Mouse (Mus musculus) gastrocnemius, adult 2 months (tissue): ENCODE data around the gene Cxcr2. TPM values are rescaled to one million over a fixed set of nuclear protein-coding genes. Genes with fewer than 3 reads are reported as not detected.

Experiments used
- DNase-seq: peaks from one replicate; pipeline ENCODE4 v3.0.0; 2022
- H3K27ac ChIP-seq: fragments of 200-600 bp; 2 replicates; pipeline ENCODE4 v1.8.1; 2022; ENCODE audit warnings: mild to moderate bottlenecking
- H3K4me3 ChIP-seq: fragments of 200-600 bp; 2 replicates; pipeline ENCODE4 v1.8.1; 2022; ENCODE audit warnings: mild to moderate bottlenecking, moderate library complexity
- CTCF ChIP-seq: fragments of 200-600 bp; IDR thresholded peaks from 2 replicates; pipeline ENCODE4 v1.8.1; 2022; ENCODE audit warnings: antibody characterized with exemption, mild to moderate bottlenecking, moderate library complexity
- intact Hi-C: fragments of 180-260 bp; cut with DNase I; formaldehyde crosslinking; loops from one replicate; pipeline ENCODE4 v1.15.1; 2025
- total RNA-seq, 2 experiments: library from RNA; stranded (reverse); gene quantifications; 2 replicates each; pipeline ENCODE4 v1.2.3; 2021

Cxcr2 gene
- total RNA-seq, 2 experiments from 2014 or later: 0.10 TPM; not detected in 1

DNA sequence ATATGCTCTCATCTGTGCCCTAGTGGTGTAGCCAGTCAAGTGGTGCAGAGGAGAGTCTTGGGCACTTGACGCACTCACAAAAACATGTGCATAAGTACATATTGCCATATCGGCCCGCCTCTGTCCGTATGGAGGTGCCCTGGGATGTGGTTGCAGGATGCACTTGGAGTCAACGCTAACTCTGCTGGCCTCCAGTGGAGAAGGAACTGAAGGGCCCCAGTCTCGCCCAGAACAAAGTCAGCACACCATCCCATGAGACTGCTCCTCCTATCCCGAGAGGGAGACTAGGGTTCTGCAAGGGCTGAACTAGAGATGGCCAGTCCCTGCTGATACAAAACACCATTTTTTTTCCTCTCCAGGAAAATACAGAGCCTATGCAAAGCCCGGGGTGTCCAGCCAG lies 30.6 kb upstream of the Cxcr2 start:
- Histone ChIP-seq H3K4me3 (no peak overlapping the region), H3K27ac (no peak overlapping the region)
- no peak for DNase-seq
- TF ChIP-seq CTCF: no peak
- intact Hi-C loops: no loop called here

DNA sequence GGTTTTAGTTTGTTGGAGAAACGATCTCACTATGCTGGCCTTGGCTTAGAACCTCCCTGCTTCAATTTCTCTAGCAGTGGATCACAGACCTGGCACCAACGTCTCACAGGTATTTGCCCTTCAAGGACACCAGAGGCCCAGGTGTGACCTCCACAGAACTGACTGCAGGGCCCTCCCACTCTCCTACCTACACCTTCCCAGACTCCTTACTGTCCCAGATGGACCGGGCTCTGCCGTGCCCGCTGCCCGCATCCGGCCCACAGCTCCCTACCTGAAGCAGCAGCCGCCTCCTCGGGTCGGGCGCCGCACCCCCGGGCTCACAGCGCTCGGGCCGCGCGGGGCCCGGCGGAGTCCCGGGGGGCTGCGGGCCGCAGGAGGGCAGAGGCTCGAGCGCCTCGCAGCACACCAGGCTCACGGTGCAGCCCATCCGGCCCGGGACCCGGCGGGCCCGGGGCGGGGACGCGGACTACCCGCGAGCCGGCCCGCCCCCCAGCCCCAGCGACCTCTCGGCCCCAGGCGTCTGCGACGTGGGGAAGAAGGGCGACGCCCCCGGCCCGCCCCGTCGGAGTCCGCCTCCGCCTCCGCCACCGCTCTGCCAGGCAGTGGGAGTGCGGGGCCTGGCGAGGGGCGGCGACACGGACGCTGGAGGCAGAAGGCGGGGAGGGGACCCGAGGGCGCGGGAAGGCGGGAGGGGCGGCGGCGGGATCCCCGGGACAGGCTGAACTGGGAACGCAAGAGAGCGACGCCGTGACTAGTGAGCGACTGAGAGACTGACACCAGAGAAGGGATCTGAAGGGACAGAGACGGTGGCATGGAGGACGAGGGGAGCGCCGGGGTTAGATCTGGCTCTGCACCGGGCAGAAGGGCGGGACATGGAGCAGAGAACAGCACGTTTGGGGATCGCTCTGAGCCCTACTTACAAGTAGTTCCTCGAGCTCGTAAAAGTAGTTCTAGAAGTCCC lies 29.5 kb upstream of the Cxcr2 start, which contains the start of gene Tns1:
Gene Tns1 (minus strand): TSS at position 429 of the 961 bp plus-strand sequence.
- peak; percentile 64 for DNase-seq
- H3K27ac ChIP-seq: peak within 1 kb of the TSS; percentile 20; the same call in 1 of the 2 replicates
- H3K4me3 ChIP-seq: peak within 1 kb of the TSS; percentile 70
- TF ChIP-seq CTCF: no peak
- intact Hi-C loops: loop anchor here (2.0 kb wide), 2 partner anchors 40 to 128 kb away; no protein-coding TSS in a partner anchor

DNA sequence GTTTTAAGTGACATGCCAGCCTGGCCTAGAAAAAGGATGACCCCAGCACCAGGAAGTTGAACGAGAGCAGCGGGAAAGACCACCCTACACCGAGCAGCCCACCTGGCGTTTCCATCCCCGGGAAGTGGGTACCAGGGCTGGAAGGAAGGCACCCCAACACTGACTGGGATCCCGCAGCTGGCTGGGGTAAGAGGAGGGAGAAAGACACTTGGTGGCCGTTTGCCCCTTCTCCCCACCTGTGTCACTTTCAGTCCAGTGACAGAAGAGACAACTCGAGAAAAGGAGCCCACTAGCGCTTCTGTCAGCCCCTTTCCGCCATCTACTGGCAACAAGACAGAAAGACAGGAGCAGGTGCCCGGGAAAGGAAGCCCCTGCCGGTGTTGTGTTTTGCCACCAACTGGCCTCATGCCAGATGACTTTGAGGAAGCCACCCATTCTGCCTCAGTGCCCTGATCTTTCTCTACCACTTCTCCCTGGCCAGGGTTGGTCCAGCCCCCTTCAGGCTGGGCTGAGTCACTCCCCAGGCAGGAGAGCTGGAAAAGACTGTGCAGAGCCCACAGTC lies 28.7 kb upstream of the Cxcr2 start, which contains the start of gene Rufy4:
Gene Rufy4 (plus strand): TSS at position 551 of the 562 bp plus-strand sequence.
- TF ChIP-seq CTCF: peak; percentile 81
- intact Hi-C loops: loop anchor here (1.0 to 2.0 kb wide), 3 partner anchors 40 to 224 kb away; no protein-coding TSS in a partner anchor
- H3K27ac ChIP-seq: no peak within 1 kb of the TSS
- peak within 1 kb of the TSS; percentile 70 for H3K4me3 ChIP-seq
- peak; percentile 71 for DNase-seq

DNA sequence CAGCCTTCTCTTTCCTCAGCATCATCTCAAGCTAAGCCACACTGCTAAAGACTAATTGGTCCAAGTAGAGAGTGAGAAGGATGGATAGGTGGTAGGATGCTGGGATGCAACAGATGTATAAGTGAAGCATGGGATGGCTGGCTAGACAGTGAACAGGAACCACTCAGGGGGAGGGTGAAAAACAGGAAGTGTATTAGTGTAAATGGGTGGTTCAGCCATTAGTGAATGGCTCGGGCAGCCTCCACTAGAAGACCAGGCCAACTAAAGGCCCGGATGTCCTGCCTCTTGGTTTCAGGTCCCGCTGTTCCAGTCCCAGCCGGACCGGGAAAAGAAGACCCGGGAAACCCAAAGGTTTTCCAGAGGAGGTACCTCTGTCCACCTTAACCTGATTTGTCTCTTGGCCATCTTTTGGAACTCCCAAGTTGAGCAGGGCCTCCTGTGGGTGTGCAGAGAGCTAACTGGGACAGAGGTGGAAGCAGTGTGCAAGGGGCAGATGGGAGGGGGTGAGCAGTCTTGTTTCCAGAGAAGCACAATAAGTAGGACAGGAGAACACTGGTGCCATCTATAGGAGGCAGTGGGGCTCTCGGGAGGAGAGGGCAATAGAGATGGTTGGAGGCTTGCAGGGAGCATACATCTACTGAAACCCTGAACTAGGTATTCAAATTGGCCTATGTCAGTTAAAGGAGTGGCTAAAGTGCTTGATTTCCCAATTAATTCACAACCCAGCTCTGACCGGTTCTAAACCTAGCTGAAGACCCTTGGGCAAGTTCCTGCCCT lies 22.7 kb upstream of the Cxcr2 start:
- Histone ChIP-seq H3K4me3 (no peak overlapping the region), H3K27ac (no peak overlapping the region)
- intact Hi-C loops: no loop called here
- no peak for DNase-seq
- TF ChIP-seq CTCF: no peak

DNA sequence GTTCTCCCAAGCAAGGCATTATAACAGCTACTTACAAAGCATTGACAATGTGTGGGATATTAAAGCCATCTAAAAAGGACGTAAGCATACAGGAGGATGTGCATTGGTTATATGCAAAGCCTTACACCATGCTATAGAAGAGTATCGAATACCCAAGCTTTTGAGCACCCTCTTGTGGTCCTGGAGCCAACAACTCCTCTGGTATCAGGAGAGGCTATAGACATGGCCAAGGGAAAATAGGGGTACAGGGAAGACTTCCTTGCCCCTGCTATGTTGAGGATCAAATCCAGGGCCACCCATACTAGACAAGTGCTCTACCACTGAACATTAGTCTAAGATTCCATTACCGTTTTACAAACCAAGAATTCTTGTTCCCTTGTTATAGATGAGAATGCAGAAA lies 21.8 kb upstream of the Cxcr2 start:
- no peak for TF ChIP-seq CTCF

DNA sequence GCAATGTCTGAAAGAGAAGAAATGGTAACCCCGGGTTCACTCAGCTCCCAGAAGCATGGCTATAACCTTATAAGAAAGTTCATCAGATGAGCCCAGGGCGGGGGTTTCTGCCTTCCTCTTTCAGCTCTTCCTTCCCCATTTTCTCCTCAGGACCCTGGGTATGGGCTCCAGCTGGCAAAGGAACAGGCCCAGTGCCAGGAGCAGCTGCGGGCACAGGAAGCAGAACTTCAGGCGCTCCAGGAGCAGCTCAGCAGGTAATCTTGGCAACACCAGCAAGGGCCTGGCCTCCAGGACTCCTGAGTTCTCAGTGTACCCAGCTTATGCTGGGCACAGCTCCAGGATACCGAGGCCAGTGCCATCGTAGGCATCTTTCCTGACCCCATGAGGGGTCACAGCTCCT lies 19.8 kb upstream of the Cxcr2 start:
- peak; percentile 60 for DNase-seq
- intact Hi-C loops: no loop called here

More for the DNA sequence above, 21.8 kb upstream of the Cxcr2 start:
- intact Hi-C loops: no loop called here
- no peak overlapping the region for H3K4me3 ChIP-seq
- H3K27ac ChIP-seq: no peak overlapping the region
- DNase-seq: no peak

DNA sequence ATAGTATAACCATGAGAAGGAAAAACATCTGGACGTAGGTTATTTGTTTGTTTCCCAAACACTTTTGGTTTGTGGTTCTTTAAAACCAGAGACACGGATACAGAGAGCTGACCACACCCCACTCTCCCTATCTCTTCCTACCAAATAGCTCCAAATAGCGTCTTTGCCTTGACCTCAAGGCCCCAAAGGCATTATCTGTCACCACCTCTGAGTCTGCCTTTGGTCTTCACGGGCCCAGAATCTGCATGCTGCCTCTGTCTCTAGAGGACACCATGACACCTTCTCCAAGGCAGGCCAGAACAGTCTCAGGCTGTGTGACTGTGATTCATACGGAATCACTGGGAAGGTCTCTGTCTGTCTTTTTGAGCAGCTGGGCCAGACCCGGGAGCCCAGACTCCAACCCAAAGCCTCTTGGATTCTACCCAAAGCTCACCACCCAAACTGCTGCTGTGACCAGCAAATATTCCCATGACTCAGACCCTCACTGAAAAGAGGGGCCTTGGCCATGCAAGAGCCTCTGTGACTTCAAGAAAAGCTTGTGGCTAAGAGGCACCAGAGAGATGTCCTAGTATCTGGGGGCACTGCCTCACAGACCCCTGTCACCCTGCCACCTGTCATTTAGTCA lies 18.4 kb upstream of the Cxcr2 start:
- no peak overlapping the region for H3K4me3 ChIP-seq
- no peak for DNase-seq
- no peak overlapping the region for H3K27ac ChIP-seq
- TF ChIP-seq CTCF: no peak
- intact Hi-C loops: no loop called here

More for the DNA sequence above, 19.8 kb upstream of the Cxcr2 start:
- Histone ChIP-seq H3K4me3 (no peak overlapping the region), H3K27ac (no peak overlapping the region)
- TF ChIP-seq CTCF: no peak

DNA sequence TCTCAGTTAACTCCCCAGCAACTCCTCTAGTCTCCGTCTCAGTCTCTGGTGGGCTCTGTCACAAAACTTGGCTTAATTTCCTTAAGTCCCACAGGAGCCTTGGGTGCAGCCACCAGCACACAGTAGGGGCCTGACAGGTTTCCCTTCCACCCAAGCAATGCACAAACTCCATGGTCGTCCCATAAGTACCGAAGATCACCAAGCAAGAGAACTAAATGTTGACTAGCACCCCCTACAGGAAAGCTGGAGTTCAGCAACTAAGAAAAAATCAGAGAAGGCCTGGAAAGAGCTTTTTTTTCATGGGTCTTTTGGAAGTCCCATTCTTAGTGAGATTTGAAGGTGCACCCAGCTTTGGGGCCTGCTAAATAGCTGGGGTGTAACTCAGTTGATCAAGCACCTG lies 14.4 kb upstream of the Cxcr2 start:
- peak; percentile 59 for TF ChIP-seq CTCF
- H3K4me3 ChIP-seq: no peak overlapping the region
- no peak for DNase-seq
- intact Hi-C loops: no loop called here
- no peak overlapping the region for H3K27ac ChIP-seq

DNA sequence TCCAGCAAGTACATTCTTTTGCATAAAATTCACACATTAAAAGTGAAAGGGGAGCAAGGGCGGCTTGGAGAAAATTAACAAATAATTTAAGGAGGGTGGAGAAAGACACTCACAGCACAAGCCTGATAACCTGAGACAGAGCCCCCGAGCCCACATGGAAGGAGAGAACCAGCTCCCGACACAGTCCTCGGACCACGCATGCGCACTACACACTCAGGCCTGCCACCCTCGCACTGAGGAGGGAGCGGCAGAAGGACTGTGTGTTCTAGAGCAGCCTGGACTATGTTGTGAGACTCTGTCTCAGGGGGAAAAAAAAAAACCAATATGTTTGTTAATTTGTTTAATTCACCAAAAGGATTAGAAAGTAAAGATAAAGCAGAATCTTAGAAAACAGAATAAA lies 12.0 kb upstream of the Cxcr2 start:
- H3K27ac ChIP-seq: no peak overlapping the region
- H3K4me3 ChIP-seq: no peak overlapping the region
- TF ChIP-seq CTCF: no peak
- intact Hi-C loops: no loop called here
- no peak for DNase-seq

DNA sequence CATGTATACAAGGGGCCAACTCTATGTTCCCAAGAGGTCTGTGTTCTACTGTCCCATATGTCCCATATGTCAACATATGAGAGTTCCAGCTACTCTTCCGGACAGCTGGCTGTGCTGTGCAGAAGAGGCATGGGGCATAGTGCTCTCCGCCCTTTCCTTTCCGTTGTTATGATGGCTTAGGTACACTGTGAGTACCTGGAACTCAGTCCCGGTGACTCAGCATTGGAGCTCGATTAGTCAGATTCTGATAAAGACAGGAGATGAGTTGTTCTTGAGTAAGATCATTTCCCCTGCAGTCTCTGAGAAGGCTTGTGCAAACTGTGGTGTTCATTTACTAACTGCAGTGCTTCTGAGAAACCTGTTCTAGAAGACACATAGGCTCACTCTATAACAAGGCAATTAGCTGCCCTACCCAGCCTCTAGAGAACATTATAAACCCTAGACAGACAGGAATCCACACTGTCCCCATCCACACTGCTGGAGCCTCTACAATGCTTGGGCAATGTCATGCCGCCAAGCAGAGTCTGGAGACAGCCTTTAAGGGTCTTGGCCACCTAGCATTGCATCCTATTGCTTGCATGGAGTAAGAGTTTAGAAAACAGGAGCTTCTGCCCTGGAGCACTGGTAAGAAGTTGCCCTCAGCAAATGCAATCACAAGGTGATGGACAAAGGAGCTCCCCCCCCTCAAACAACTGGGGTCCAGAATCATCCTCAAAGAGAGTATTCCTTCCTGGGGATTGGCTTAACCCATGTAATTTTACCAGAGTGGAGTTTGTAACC lies 4.5 kb upstream of the Cxcr2 start:
- Histone ChIP-seq H3K27ac (no peak overlapping the region), H3K4me3 (no peak overlapping the region)
- TF ChIP-seq CTCF: no peak
- DNase-seq: no peak
- intact Hi-C loops: no loop called here

DNA sequence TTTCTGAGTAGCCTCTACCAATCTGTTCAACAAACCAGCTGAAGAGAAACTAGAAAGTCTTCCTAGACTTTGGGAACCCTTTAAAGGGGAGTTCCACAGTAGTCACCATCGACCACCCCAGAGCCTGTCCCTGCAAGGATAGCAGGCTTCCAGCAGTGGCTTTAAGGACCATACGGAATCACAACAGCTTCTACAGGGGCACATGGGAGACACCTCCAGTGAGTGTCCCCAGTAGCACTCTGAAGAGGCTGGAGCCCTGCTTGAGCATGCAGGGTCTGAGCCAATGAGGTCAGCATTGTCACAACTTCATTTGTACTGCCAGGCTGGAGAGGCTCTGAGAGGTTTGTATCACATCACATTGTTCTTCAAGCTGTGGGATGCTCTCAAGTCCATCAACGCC lies 3.7 kb upstream of the Cxcr2 start:
- no peak overlapping the region for H3K4me3 ChIP-seq
- intact Hi-C loops: no loop called here
- H3K27ac ChIP-seq: no peak overlapping the region
- no peak for DNase-seq
- no peak for TF ChIP-seq CTCF
